Mouse (Mus musculus): ENCODE results near the gene Fth1. TPM values are rescaled to one million over a fixed set of nuclear protein-coding genes. Genes with fewer than 3 reads are reported as not detected.

Fth1 gene
- 3,576 TPM for polyA plus RNA-seq (2017; shearing (Covaris generic))

DNA sequence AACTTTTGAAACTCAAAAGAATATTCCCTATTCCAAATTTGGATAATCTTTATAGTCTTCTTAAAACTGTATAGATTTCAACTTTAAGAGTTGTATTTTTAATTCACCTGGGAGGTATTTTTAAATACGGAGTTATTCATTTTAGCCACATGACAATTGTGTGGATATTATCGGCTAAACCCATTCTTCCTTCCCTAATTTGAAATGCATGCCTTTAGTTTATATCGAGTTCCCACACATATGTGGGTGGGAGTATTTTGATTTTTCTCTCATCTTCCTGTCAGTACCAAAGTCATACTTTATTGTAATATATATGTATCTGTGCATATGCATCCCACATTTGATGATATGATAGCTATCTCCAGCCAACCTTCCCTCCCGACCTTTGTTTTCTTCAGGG is at the start of gene Fth1:
Gene Fth1 (plus strand): TSS at position 341 of the 400 bp plus-strand sequence.

GRCm38 (mm10) chr19:10001206-10001969 is 21.0 kb downstream of the Fth1 start, which contains the start of the genes Best1 and Rab3il1:
Gene Best1, minus strand, starts transcription at chr19:10001633.
Gene Rab3il1, plus strand, starts transcription at chr19:10001669.

Other genes with a start within 250 kb of the Fth1 start
- not detected for gene Scgb2a2, start 133.0 kb upstream of the Fth1 start, polyA plus RNA-seq (2017; shearing (Covaris generic))
- 42.4 TPM for gene Incenp, start 81.0 kb upstream of the Fth1 start, polyA plus RNA-seq (2017; shearing (Covaris generic))
- gene Best1, start 21.0 kb downstream of the Fth1 start, polyA plus RNA-seq (2017; shearing (Covaris generic)), result 0.55 TPM
- gene Rab3il1, start 21.1 kb downstream of the Fth1 start, polyA plus RNA-seq (2017; shearing (Covaris generic)), result not detected
- 0.33 TPM for gene Fads3, start 61.0 kb downstream of the Fth1 start, polyA plus RNA-seq (2017; shearing (Covaris generic))
- gene Fads2, start 121.1 kb downstream of the Fth1 start, polyA plus RNA-seq (2017; shearing (Covaris generic)), result 0.34 TPM
- 7.1 TPM for gene Fads1, start 202.3 kb downstream of the Fth1 start, polyA plus RNA-seq (2017; shearing (Covaris generic))
- 204 TPM for gene Tmem258, start 223.4 kb downstream of the Fth1 start, polyA plus RNA-seq (2017; shearing (Covaris generic))
- gene Fen1, start 223.6 kb downstream of the Fth1 start, polyA plus RNA-seq (2017; shearing (Covaris generic)), result 20.3 TPM

Measured in effector memory CD4-positive, alpha-beta T cell, adult 7 months (primary cell).